Mouse (Mus musculus) liver, embryonic 13.5 days (tissue): ENCODE measurements around the gene Commd4. TPM values are rescaled to one million over a fixed set of nuclear protein-coding genes. Genes with fewer than 3 reads are reported as not detected.
"Not testable (repeated sequence)": the region's sequence is repeated elsewhere in the genome, so short reads cannot be mapped to it uniquely, and the experiment has no call there.

Experiments
- ATAC-seq: fragments of 200-750 bp; cut with Nextera tagmentation; 2 replicates; pipeline ENCODE4 v1.8.0; 2017; ENCODE audit warnings: low read depth, mild to moderate bottlenecking, moderate number of reproducible peaks, moderate library complexity
- DNase-seq: peaks from one replicate; pipeline ENCODE4 v3.0.0; 2022
- H3K27ac ChIP-seq: fragments of 300-500 bp; sonication (generic); 2 replicates; pipeline ENCODE4 v1.5.1; 2015; ENCODE audit warnings: moderate library complexity, mild to moderate bottlenecking, inconsistent platforms
- H3K27me3 ChIP-seq: fragments of 300-500 bp; sonication (generic); 2 replicates; pipeline ENCODE4 v1.6.1; 2015; ENCODE audit warnings: mild to moderate bottlenecking, inconsistent platforms
- H3K36me3 ChIP-seq: fragments of 300-500 bp; sonication (generic); 2 replicates; pipeline ENCODE4 v1.6.1; 2015; ENCODE audit warnings: mild to moderate bottlenecking, inconsistent platforms
- H3K4me1 ChIP-seq: fragments of 300-500 bp; sonication (generic); replicated peaks from 2 replicates; pipeline ENCODE4 v1.6.1; 2015; ENCODE audit warnings: inconsistent platforms
- H3K4me2 ChIP-seq: fragments of 300-500 bp; sonication (generic); 2 replicates; pipeline ENCODE4 v1.6.1; 2015; ENCODE audit warnings: inconsistent platforms, mild to moderate bottlenecking, moderate library complexity
- H3K4me3 ChIP-seq: fragments of 300-500 bp; sonication (generic); replicated peaks from 2 replicates; pipeline ENCODE4 v1.5.1; 2015; ENCODE audit warnings: mild to moderate bottlenecking, inconsistent platforms
- H3K9ac ChIP-seq: fragments of 300-500 bp; sonication (generic); 2 replicates; pipeline ENCODE4 v1.6.1; 2015; ENCODE audit warnings: mild to moderate bottlenecking, inconsistent platforms
- H3K9me3 ChIP-seq: fragments of 300-500 bp; sonication (generic); replicated peaks from 2 replicates; pipeline ENCODE4 v1.6.1; 2016; ENCODE audit warnings: inconsistent platforms
- WGBS: fragments of 180-500 bp; shearing (Covaris S2); methylation state at CpG from one replicate; pipeline ENCODE4 v1.1.7; 2015; ENCODE audit not compliant: insufficient replicate concordance; 5-methylcytosine and 5-hydroxymethylcytosine counted together
- polyA plus RNA-seq: library from polyadenylated mRNA; unstranded; fragments of >200 nt; fragmentation: Nextera tagmentation; extraction: Ambion mirVana; gene quantifications from 2 replicates; pipeline ENCODE4 v1.2.1, GENCODE M21; 2015

Commd4 gene
- 51.1 and 58.1 TPM in 2 replicates for polyA plus RNA-seq

DNA sequence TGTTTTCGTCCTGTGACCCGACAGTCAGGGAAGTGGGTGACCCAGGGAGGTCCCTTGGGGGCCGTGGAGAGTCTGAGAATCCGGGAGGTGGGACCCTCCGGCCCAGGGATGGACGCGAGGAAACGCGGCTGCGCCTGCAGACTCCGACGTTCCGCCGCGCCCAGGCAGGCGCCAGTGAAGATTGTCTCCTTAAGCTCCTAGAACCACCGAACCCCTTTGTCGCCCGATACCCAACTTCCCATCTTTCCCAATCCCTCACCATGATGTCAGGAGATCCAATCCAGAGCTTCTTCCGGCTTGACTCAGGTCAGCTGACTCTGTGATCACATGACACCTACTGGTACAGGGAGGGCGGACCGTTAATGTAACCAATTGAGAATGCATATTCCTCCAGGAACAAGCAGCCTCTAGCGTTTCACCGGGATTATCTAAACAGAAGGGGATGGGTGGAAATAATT is at the start of gene Commd4:
Gene Commd4, minus strand, starts transcription at position 319 of the 458 bp plus-strand sequence.
- ATAC-seq = peak; percentile 73
- under 1% methylated on average over 24 of the region's 24 CpGs for WGBS

DNA sequence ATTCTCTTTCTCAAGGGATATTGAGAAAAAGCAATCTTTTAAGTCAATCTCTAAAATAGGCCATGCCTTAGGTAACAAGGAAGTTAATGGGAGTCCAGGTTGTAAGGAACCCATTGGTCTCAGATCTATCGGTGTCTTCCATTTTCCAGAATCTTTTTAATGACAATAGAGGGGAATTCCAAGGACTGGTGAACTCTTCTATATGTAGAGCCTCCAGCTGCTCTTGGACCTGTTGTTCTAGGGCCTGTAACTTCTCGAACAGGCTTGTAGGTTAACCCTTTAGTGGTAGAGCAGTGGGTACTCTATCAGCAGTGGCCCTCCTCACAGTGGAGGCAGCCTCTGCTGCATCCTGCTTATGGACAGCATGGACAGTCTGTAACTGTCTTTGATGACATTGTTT is 48.8 kb upstream of the Commd4 start:
- H3K9me3 ChIP-seq = no peaks in the 10 kb centered on the region
- no peak overlapping the region for H3K4me3 ChIP-seq
- no peak for ATAC-seq
- H3K4me1 ChIP-seq = no peaks in the 10 kb centered on the region
- H3K27ac ChIP-seq = no peak overlapping the region
- no peak for DNase-seq
- no peaks in the 10 kb centered on the region for H3K27me3 ChIP-seq
- H3K9ac ChIP-seq = no peak overlapping the region
- 54% methylated on average over 2 of the region's 2 CpGs for WGBS
- no peaks in the 10 kb centered on the region for H3K36me3 ChIP-seq
- no peak overlapping the region for H3K4me2 ChIP-seq

More for the DNA sequence above, at the start of gene Commd4:
- no peaks in the 10 kb centered on the region for H3K9me3 ChIP-seq
- peak within 1 kb of the TSS; percentile 25; the same call in 1 of the 2 replicates for H3K27ac ChIP-seq
- H3K4me3 ChIP-seq = peak within 1 kb of the TSS; percentile 73
- peaks cover 19% of the 10 kb centered on the region for H3K4me1 ChIP-seq
- peaks cover 19% of the 10 kb centered on the region; the same call in 1 of the 2 replicates for H3K36me3 ChIP-seq
- DNase-seq = peak; percentile 84
- no peaks in the 10 kb centered on the region for H3K27me3 ChIP-seq
- peak within 1 kb of the TSS; percentile 86 for H3K4me2 ChIP-seq
- H3K9ac ChIP-seq = peak within 1 kb of the TSS; percentile 79

- not testable (repeated sequence) for H3K4me2 ChIP-seq, H3K4me1 ChIP-seq, H3K36me3 ChIP-seq, ATAC-seq, H3K9me3 ChIP-seq, H3K27me3 ChIP-seq, H3K27ac ChIP-seq, DNase-seq, H3K9ac ChIP-seq, H3K4me3 ChIP-seq
- WGBS = 43% methylated on average over 13 of the region's 13 CpGs
These were observed 45.4 kb upstream of the Commd4 start for GRCm38 (mm10) chr9:57203571-57203970.

GRCm38 (mm10) chr9:57202981-57203380 is 44.9 kb upstream of the Commd4 start:
- Histone ChIP-seq H3K4me2 (no peak overlapping the region), H3K27ac (no peak overlapping the region), H3K9ac (no peak overlapping the region), H3K27me3 (no peaks in the 10 kb centered on the region), H3K9me3 (no peaks in the 10 kb centered on the region), H3K4me3 (no peak overlapping the region), H3K36me3 (no peaks in the 10 kb centered on the region), H3K4me1 (no peaks in the 10 kb centered on the region)
- WGBS = 64% methylated on average over 7 of the region's 7 CpGs
- DNase-seq = no peak
- ATAC-seq = no peak

GRCm38 (mm10) chr9:57197414-57197813 is 39.3 kb upstream of the Commd4 start:
- Histone ChIP-seq H3K27me3 (0 out of 2 replicates have a peak, but pooled peaks cover 2% of the 10 kb centered on the region), H3K4me3 (no peak overlapping the region), H3K4me2 (no peak overlapping the region), H3K27ac (no peak overlapping the region), H3K36me3 (no peaks in the 10 kb centered on the region), H3K4me1 (no peaks in the 10 kb centered on the region), H3K9me3 (no peaks in the 10 kb centered on the region), H3K9ac (no peak overlapping the region)
- 54% methylated on average over 8 of the region's 8 CpGs for WGBS
- DNase-seq (no peak), ATAC-seq (no peak)

DNA sequence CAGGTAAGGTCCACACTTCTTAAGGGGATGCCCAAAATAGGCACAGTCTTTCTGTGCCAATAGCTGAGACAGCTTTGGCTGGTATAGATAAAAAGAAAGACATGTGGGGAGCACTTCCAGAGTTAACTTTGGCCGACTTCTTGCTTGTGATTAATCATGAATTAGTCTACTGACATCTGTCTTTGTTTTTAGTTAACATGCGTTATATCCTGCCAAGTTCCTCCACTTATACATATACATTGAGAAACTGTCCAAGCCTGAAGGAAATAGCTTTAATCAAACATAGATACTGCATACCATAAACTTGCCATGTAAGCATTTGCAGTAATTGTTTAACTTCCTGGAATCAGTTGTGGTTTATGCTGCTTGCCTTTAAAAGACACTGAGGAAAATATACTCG is 38.6 kb upstream of the Commd4 start:
- no peak for DNase-seq
- no peaks in the 10 kb centered on the region for H3K4me1 ChIP-seq
- no peak overlapping the region for H3K9ac ChIP-seq
- 49% methylated on average over 3 of the region's 3 CpGs for WGBS
- 0 out of 2 replicates have a peak, but pooled peaks cover 2% of the 10 kb centered on the region for H3K27me3 ChIP-seq
- no peak for ATAC-seq
- no peaks in the 10 kb centered on the region for H3K36me3 ChIP-seq
- no peak overlapping the region for H3K27ac ChIP-seq
- H3K4me3 ChIP-seq = no peak overlapping the region
- no peak overlapping the region for H3K4me2 ChIP-seq
- no peaks in the 10 kb centered on the region for H3K9me3 ChIP-seq

GRCm38 (mm10) chr9:57168411-57168810 is 10.3 kb upstream of the Commd4 start:
- Histone ChIP-seq H3K9me3 (no peaks in the 10 kb centered on the region), H3K36me3 (no peaks in the 10 kb centered on the region), H3K4me3 (no peak overlapping the region), H3K4me2 (no peak overlapping the region), H3K9ac (no peak overlapping the region), H3K4me1 (no peaks in the 10 kb centered on the region), H3K27me3 (no peaks in the 10 kb centered on the region), H3K27ac (no peak overlapping the region)
- WGBS = 66% methylated on average over 5 of the region's 5 CpGs
- no peak for ATAC-seq
- no peak for DNase-seq

DNA sequence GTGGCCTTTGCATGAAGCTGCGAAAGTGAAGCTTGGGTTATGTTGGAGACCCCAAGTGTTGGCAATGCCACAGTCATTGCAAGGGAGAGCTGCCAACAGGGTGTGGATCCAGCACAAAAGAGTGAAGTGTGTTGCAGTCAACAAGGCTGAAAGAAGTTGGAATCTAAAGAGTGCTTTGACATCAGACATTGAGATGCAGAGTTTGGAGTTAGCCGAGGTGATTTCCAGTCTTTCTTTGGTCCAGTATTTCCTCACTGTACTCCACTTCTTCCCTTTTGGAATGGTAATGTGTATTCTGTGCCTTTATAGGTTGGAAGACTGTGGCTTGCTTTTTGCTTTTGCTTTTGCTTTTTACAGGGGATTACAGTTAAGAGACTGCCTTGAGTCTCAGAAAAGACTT is 8.0 kb upstream of the Commd4 start:
- Histone ChIP-seq H3K4me3 (no peak overlapping the region), H3K27ac (no peak overlapping the region), H3K36me3 (no peaks in the 10 kb centered on the region), H3K9me3 (no peaks in the 10 kb centered on the region), H3K4me1 (no peaks in the 10 kb centered on the region), H3K9ac (no peak overlapping the region), H3K27me3 (no peaks in the 10 kb centered on the region), H3K4me2 (no peak overlapping the region)
- ATAC-seq (no peak), DNase-seq (no peak)
- 70% methylated on average over 2 of the region's 2 CpGs for WGBS

GRCm38 (mm10) chr9:57163137-57163536 is 5.0 kb upstream of the Commd4 start:
- ATAC-seq (no peak), DNase-seq (no peak)
- H3K27ac ChIP-seq = no peak overlapping the region
- no peak overlapping the region for H3K4me3 ChIP-seq
- no peaks in the 10 kb centered on the region for H3K27me3 ChIP-seq
- no peak overlapping the region for H3K9ac ChIP-seq
- H3K4me1 ChIP-seq = peaks cover 6% of the 10 kb centered on the region
- WGBS = 47% methylated on average over 2 of the region's 2 CpGs
- H3K9me3 ChIP-seq = no peaks in the 10 kb centered on the region
- no peaks in the 10 kb centered on the region for H3K36me3 ChIP-seq
- H3K4me2 ChIP-seq = no peak overlapping the region

DNA sequence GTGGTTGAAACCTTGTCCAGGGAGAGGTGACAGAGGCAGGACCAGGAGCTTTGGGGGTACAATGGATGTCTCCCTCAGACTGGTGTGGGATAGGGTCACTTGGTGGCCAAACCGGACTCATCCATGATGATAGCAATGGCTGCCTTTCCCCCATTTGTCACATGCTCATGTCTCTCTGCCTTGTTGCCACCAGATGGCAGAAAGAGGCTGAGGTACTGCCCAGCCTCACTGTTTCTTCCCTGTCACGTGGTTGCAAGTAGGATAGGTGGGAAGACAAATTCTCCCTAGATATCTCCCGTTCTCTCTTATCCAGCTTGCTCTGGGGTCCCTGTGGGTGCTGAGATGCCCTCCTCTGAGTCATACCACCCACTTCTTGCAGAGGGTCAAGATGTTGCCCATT is 4.4 kb upstream of the Commd4 start:
- no peaks in the 10 kb centered on the region for H3K27me3 ChIP-seq
- no peaks in the 10 kb centered on the region for H3K36me3 ChIP-seq
- H3K4me3 ChIP-seq = no peak overlapping the region
- H3K9ac ChIP-seq = no peak overlapping the region
- no peak overlapping the region for H3K4me2 ChIP-seq
- WGBS = 9% methylated on average over 3 of the region's 3 CpGs
- no peaks in the 10 kb centered on the region for H3K9me3 ChIP-seq
- ATAC-seq (0 out of 2 replicates have a peak, but pooled peaks have one; percentile 23), DNase-seq (no peak)
- no peak overlapping the region for H3K27ac ChIP-seq
- H3K4me1 ChIP-seq = peaks cover 9% of the 10 kb centered on the region

DNA sequence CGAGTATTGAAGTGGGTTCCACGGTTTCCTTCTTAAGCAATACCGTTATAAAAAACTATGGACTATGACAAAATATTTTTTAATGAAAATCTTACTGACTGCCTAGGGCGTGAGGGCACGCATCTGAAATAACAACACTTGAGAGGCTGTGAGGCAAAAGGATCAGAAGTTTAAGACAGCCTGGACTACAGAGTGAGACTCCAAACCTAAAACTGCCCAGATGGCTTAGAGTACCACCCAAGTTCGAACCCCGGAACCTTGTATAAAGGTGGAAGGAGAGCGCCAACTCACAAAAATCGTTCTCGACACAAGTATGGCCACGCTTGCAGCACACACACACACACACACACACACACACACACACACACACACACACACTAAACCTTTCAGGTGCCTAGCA is 375 bp upstream of the Commd4 start:
- Histone ChIP-seq H3K9me3 (no peaks in the 10 kb centered on the region), H3K27me3 (no peaks in the 10 kb centered on the region), H3K36me3 (peaks cover 19% of the 10 kb centered on the region; the same call in 1 of the 2 replicates), H3K4me2 (peak overlapping the region; percentile 86), H3K9ac (peak overlapping the region; percentile 79; the same call in 1 of the 2 replicates), H3K27ac (0 out of 2 replicates have a peak overlapping the region, but pooled peaks have one; percentile 1), H3K4me1 (peaks cover 19% of the 10 kb centered on the region), H3K4me3 (peak overlapping the region; percentile 73)
- 44% methylated on average over 11 of the region's 11 CpGs for WGBS
- no peak for DNase-seq
- ATAC-seq = no peak

GRCm38 (mm10) chr9:57157499-57157898 is 632 bp downstream of the Commd4 start:
- no peaks in the 10 kb centered on the region for H3K27me3 ChIP-seq
- H3K4me2 ChIP-seq = peak overlapping the region; percentile 86
- 26% methylated on average over 13 of the region's 13 CpGs for WGBS
- H3K9ac ChIP-seq = peak overlapping the region; percentile 79
- peak overlapping the region; percentile 73 for H3K4me3 ChIP-seq
- H3K36me3 ChIP-seq = peaks cover 19% of the 10 kb centered on the region; the same call in 1 of the 2 replicates
- ATAC-seq (no peak), DNase-seq (no peak)
- no peaks in the 10 kb centered on the region for H3K9me3 ChIP-seq
- H3K4me1 ChIP-seq = peaks cover 19% of the 10 kb centered on the region
- H3K27ac ChIP-seq = peak overlapping the region; percentile 25; the same call in 1 of the 2 replicates
